Mouse (Mus musculus): ENCODE results near the gene Smg1.

Gene Smg1

GRCm38 (mm10) chr7:118104458-118105052 lies 138.9 kb downstream of the Smg1 start:
- DNase-seq (ENCODE audit: low spot score in 2 of 2): no peak

GRCm38 (mm10) chr7:118103462-118104379 lies 139.7 kb downstream of the Smg1 start:
- no peak for DNase-seq (ENCODE audit: low spot score in 2 of 2)

GRCm38 (mm10) chr7:118102678-118103461 lies 140.6 kb downstream of the Smg1 start:
- DNase-seq (ENCODE audit: low spot score in 2 of 2): no peak

- DNase-seq (ENCODE audit: low spot score in 2 of 2): peak in 1 of 2 experiments; percentile 37
These were observed 141.2 kb downstream of the Smg1 start for GRCm38 (mm10) chr7:118102231-118102630.

GRCm38 (mm10) chr7:118097615-118098014 lies 145.9 kb downstream of the Smg1 start:
- DNase-seq (ENCODE audit: low spot score in 2 of 2): no peak
